Mouse (Mus musculus): Measurements from ENCODE around the gene Ppp1r13l. TPM values are rescaled to one million over a fixed set of nuclear protein-coding genes. Genes with fewer than 3 reads are reported as not detected.

The Ppp1r13l gene
- polyA plus RNA-seq, 1 experiment from 2014 or later: 7.8 TPM

DNA sequence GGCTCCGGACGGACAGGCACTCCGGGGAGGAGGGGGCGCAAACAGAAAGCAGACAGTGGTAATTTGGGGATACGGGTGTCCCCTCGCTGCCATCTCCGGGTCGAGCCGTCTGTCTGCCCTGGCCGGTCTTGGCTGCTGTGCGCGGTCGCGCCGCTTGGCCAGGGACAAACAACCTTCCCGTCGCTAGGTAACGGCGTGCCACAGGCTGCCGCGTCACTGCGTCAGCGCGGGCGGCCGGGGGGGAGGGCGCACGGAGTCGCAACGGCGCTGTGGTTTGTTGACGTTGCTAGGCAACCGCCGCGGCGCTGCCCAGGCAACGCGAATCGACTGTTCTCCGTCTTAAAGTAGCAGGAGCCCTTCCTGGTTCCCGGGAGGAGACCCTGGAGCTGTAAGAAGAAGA lies 39.6 kb upstream of the Ppp1r13l start:
- Histone ChIP-seq H3K9ac (ENCODE audit: low read depth, low read length) (peak overlapping the region; percentile 56), H3K4me2 (replicated peaks; ENCODE audit: low read depth, low read length) (peak overlapping the region; percentile 65), H3K36me3 (ENCODE audit: control insufficient read depth, insufficient read depth, low read length) (no peaks in the 10 kb centered on the region), H3K27me3 (ENCODE audit: control insufficient read depth, insufficient read depth, low read length) (peaks cover 10% of the 10 kb centered on the region; the same call in 1 of the 2 replicates), H3K27ac (ENCODE audit: low read depth, low read length) (no peak overlapping the region), H3K4me1 (ENCODE audit: control insufficient read depth, insufficient read depth, low read length) (0 out of 2 replicates have a peak, but pooled peaks cover 4% of the 10 kb centered on the region), H3K4me3 (ENCODE audit: low read length) (peak overlapping the region; percentile 36), H3K9me3 (ENCODE audit: control insufficient read depth, low read length) (no peaks in the 10 kb centered on the region)
- under 1% methylated on average over 40 of the region's 41 CpGs for WGBS
- ATAC-seq (ENCODE audit: low FRiP score, low TSS enrichment): peak; percentile 94

DNA sequence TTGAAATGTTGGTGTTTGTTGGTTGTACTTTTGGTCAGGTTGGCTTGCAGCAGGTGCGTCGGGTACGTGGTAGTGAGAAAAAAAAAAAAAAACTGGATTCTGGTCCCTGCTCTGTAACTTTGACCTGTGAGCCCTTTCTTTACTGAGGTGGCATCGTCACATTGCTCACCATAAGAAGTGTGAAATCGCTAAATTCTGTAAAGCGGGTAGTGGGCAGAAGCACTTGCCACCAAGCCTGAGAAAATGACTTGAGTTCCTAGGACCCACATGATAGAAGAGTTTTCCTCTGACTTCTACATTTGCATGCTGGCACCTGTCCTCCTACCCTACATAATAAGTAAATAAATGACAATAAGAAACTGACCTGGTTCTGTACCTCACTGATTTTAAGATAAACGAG lies 38.9 kb upstream of the Ppp1r13l start:
- Histone ChIP-seq H3K27ac (ENCODE audit: low read depth, low read length) (no peak overlapping the region), H3K27me3 (ENCODE audit: control insufficient read depth, insufficient read depth, low read length) (peaks cover 10% of the 10 kb centered on the region; the same call in 1 of the 2 replicates), H3K9ac (ENCODE audit: low read depth, low read length) (peak overlapping the region; percentile 40; the same call in 1 of the 2 replicates), H3K36me3 (ENCODE audit: control insufficient read depth, insufficient read depth, low read length) (no peaks in the 10 kb centered on the region), H3K4me3 (ENCODE audit: low read length) (peak overlapping the region; percentile 36; the same call in 1 of the 2 replicates), H3K4me2 (replicated peaks; ENCODE audit: low read depth, low read length) (peak overlapping the region; percentile 65), H3K4me1 (ENCODE audit: control insufficient read depth, insufficient read depth, low read length) (0 out of 2 replicates have a peak, but pooled peaks cover 4% of the 10 kb centered on the region), H3K9me3 (ENCODE audit: control insufficient read depth, low read length) (no peaks in the 10 kb centered on the region)
- 39% methylated on average over 7 of the region's 7 CpGs for WGBS
- ATAC-seq (ENCODE audit: low FRiP score, low TSS enrichment): no peak

DNA sequence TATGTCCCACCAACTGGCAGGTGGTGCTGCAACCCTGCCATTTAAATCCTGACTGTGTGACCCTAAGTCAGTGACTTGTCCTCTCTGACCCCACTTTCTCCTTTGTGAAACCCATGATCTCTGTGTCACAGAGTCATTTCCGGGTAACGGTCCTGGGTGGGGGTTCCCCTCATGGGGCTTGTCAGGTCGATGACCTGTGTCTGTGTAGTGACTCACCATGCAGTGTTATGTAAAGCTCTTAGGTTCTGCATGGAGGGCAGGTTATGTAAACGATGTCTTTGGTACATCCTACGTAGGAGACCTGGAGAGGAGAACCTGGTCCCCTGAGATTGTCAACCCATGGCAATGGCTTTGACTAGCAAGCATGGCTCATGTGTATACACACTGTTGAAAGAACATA lies 38.1 kb upstream of the Ppp1r13l start:
- no peak for ATAC-seq (ENCODE audit: low FRiP score, low TSS enrichment)
- Histone ChIP-seq H3K27ac (ENCODE audit: low read depth, low read length) (no peak overlapping the region), H3K4me1 (ENCODE audit: control insufficient read depth, insufficient read depth, low read length) (peaks cover 8% of the 10 kb centered on the region; the same call in 1 of the 2 replicates), H3K9me3 (ENCODE audit: control insufficient read depth, low read length) (no peaks in the 10 kb centered on the region), H3K4me2 (replicated peaks; ENCODE audit: low read depth, low read length) (no peak overlapping the region), H3K27me3 (ENCODE audit: control insufficient read depth, insufficient read depth, low read length) (peaks cover 10% of the 10 kb centered on the region; the same call in 1 of the 2 replicates), H3K4me3 (ENCODE audit: low read length) (no peak overlapping the region), H3K9ac (ENCODE audit: low read depth, low read length) (no peak overlapping the region), H3K36me3 (ENCODE audit: control insufficient read depth, insufficient read depth, low read length) (no peaks in the 10 kb centered on the region)
- WGBS: 40% methylated on average over 5 of the region's 5 CpGs

DNA sequence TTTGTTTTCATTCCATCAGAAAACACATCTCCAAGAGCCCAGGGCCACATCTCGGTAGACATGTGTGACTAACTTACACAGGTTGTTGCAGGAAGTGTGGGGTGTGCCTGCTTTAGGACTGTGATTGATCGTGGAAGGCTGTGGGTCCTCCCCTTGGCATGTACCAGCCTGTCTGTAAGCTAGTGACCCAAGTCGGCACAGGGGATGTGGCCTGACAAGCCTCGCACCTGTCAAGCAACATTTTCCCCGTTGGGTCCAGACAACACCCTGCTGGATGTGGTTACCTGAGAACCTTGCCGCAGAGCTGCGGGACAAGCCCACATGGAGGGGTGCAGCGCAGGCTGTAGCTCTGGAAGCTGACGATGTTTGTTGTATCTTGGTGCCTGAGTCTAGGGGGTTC lies 37.1 kb upstream of the Ppp1r13l start:
- no peak overlapping the region for H3K27ac ChIP-seq (ENCODE audit: low read depth, low read length)
- no peak overlapping the region for H3K9ac ChIP-seq (ENCODE audit: low read depth, low read length)
- ATAC-seq (ENCODE audit: low FRiP score, low TSS enrichment): no peak
- peaks cover 15% of the 10 kb centered on the region for H3K4me1 ChIP-seq (ENCODE audit: control insufficient read depth, insufficient read depth, low read length)
- no peak overlapping the region for H3K4me2 ChIP-seq (replicated peaks; ENCODE audit: low read depth, low read length)
- peaks cover 10% of the 10 kb centered on the region; the same call in 1 of the 2 replicates for H3K27me3 ChIP-seq (ENCODE audit: control insufficient read depth, insufficient read depth, low read length)
- 42% methylated on average over 9 of the region's 9 CpGs for WGBS
- H3K36me3 ChIP-seq (ENCODE audit: control insufficient read depth, insufficient read depth, low read length): no peaks in the 10 kb centered on the region
- no peak overlapping the region for H3K4me3 ChIP-seq (ENCODE audit: low read length)
- no peaks in the 10 kb centered on the region for H3K9me3 ChIP-seq (ENCODE audit: control insufficient read depth, low read length)

DNA sequence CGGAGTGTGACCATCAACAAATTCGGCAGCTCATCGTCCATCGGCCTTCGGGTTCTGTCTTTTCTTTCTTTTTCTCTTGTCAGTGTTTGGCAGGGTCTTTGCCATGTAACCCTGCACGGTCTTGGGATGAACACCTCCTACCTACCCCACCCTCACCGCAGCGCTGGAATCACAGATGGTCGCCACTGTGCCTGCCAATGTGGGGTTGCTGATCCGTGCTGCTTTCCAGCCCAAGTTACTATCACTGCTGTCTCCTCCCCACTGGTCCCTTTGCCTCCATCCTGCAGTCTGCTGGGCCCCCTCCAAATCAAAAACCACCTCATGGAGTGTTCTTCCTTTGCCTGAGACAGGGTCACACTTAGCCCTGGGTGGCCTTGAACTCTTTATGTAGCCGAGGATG lies 35.3 kb upstream of the Ppp1r13l start:
- no peak overlapping the region for H3K4me3 ChIP-seq (ENCODE audit: low read length)
- H3K9ac ChIP-seq (ENCODE audit: low read depth, low read length): no peak overlapping the region
- no peak overlapping the region for H3K27ac ChIP-seq (ENCODE audit: low read depth, low read length)
- WGBS: 90% methylated on average over 11 of the region's 11 CpGs
- H3K27me3 ChIP-seq (ENCODE audit: control insufficient read depth, insufficient read depth, low read length): peaks cover 3% of the 10 kb centered on the region; the same call in 1 of the 2 replicates
- peaks cover 17% of the 10 kb centered on the region for H3K4me1 ChIP-seq (ENCODE audit: control insufficient read depth, insufficient read depth, low read length)
- no peaks in the 10 kb centered on the region for H3K36me3 ChIP-seq (ENCODE audit: control insufficient read depth, insufficient read depth, low read length)
- ATAC-seq (ENCODE audit: low FRiP score, low TSS enrichment): no peak
- H3K9me3 ChIP-seq (ENCODE audit: control insufficient read depth, low read length): no peaks in the 10 kb centered on the region
- H3K4me2 ChIP-seq (replicated peaks; ENCODE audit: low read depth, low read length): no peak overlapping the region

DNA sequence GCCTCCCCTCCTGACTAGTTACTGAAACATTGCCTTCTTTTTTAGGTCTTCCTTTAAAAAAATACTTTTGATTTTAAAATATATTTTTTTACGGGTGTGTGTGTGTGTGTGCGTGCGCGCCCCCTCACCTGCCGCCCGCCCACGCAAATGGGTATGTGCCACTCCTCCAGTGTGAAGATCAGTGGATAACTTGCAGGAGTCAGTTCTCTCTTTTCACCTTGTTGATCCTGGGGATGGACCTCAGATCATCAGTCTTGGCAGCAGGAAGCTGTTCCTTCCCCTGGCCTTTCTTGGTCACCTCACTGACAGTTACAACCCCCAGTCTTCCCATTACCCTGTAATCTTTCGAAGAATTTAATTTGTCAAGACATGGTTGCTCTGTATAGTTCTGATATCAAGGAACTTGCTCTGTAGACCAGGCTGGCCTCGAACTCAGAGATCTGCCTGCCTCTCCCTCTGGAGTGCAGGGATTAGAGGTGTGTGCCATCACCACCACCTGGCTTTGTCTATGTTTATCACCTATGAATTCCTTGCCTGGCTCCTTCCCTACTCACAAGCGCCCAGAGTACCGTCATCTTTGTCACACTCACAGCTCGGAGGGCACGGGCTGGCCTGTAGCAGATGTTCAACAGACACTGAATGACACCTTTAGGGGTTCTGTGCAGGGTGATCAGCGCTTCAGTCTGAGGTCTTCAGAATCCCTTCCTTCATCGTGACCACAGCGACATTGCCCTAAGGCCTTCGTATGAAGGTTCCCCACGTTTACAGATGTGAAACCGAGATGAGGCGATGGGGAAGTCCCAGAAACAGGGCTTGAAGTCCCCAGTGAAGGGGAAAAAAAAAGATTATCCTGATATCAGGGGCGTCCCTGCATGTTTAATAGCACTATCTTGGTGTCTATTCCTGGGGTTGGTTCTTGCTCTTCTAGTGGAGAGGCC lies 34.0 kb upstream of the Ppp1r13l start:
- no peak for ATAC-seq (ENCODE audit: low FRiP score, low TSS enrichment)
- Histone ChIP-seq H3K4me3 (ENCODE audit: low read length) (no peak overlapping the region), H3K27ac (ENCODE audit: low read depth, low read length) (no peak overlapping the region; the same call in 1 of the 2 replicates), H3K9me3 (ENCODE audit: control insufficient read depth, low read length) (no peaks in the 10 kb centered on the region), H3K36me3 (ENCODE audit: control insufficient read depth, insufficient read depth, low read length) (no peaks in the 10 kb centered on the region), H3K4me2 (replicated peaks; ENCODE audit: low read depth, low read length) (peak overlapping the region; percentile 73; the same call in 1 of the 2 replicates), H3K27me3 (ENCODE audit: control insufficient read depth, insufficient read depth, low read length) (peaks cover 3% of the 10 kb centered on the region; the same call in 1 of the 2 replicates), H3K9ac (ENCODE audit: low read depth, low read length) (no peak overlapping the region), H3K4me1 (ENCODE audit: control insufficient read depth, insufficient read depth, low read length) (peaks cover 14% of the 10 kb centered on the region)
- 74% methylated on average over 21 of the region's 21 CpGs for WGBS

DNA sequence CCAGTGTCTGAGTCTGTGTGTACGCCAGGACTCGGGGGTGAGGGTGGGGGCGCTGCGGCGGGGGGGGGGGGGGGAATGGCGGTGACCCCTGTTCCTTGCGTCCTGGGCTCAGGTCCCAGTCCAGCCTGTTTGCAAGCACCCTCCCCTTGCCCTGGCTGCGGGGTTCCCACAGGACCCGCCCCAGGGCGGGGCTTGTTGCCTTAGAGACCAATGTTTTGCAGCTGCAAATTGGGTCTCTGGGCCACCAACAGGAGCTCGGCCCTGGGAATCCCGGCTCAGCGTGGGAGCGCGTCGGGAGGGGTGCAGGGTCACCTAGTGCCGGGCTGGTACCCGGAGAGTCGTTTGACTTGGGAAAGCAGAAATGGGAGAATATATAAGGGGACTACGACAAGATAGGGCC lies 33.2 kb upstream of the Ppp1r13l start:
- peak; percentile 71 for ATAC-seq (ENCODE audit: low FRiP score, low TSS enrichment)
- H3K27ac ChIP-seq (ENCODE audit: low read depth, low read length): peak overlapping the region; percentile 81
- H3K4me2 ChIP-seq (replicated peaks; ENCODE audit: low read depth, low read length): peak overlapping the region; percentile 73
- peaks cover 14% of the 10 kb centered on the region for H3K4me1 ChIP-seq (ENCODE audit: control insufficient read depth, insufficient read depth, low read length)
- H3K4me3 ChIP-seq (ENCODE audit: low read length): peak overlapping the region; percentile 37
- peak overlapping the region; percentile 47 for H3K9ac ChIP-seq (ENCODE audit: low read depth, low read length)
- H3K9me3 ChIP-seq (ENCODE audit: control insufficient read depth, low read length): no peaks in the 10 kb centered on the region
- H3K27me3 ChIP-seq (ENCODE audit: control insufficient read depth, insufficient read depth, low read length): peaks cover 3% of the 10 kb centered on the region; the same call in 1 of the 2 replicates
- no peaks in the 10 kb centered on the region for H3K36me3 ChIP-seq (ENCODE audit: control insufficient read depth, insufficient read depth, low read length)
- 1% methylated on average over 20 of the region's 20 CpGs for WGBS

DNA sequence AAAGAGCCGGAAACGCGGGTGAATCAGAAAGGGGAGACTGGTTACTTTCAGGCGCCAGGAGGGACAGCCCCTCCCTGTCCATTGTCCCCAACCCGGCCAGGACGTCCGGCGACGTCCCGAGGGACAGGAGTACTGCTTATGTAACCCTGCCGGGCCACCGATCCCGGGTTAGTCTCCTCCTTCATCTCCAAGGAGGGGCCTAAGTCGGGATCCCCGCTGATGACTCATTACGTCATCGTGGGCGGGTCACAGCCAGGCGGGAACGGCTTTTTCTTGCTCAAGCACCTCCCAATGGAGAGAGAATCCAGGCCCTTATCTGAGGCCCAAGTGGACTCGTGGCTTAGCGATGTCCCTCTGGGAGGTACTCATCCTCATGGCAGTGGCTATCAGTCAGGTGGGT lies 32.4 kb upstream of the Ppp1r13l start:
- no peaks in the 10 kb centered on the region for H3K9me3 ChIP-seq (ENCODE audit: control insufficient read depth, low read length)
- H3K27ac ChIP-seq (ENCODE audit: low read depth, low read length): peak overlapping the region; percentile 81; the same call in 1 of the 2 replicates
- H3K36me3 ChIP-seq (ENCODE audit: control insufficient read depth, insufficient read depth, low read length): no peaks in the 10 kb centered on the region
- peak overlapping the region; percentile 37 for H3K4me3 ChIP-seq (ENCODE audit: low read length)
- H3K9ac ChIP-seq (ENCODE audit: low read depth, low read length): peak overlapping the region; percentile 28
- peak; percentile 77 for ATAC-seq (ENCODE audit: low FRiP score, low TSS enrichment)
- peaks cover 3% of the 10 kb centered on the region; the same call in 1 of the 2 replicates for H3K27me3 ChIP-seq (ENCODE audit: control insufficient read depth, insufficient read depth, low read length)
- under 1% methylated on average over 22 of the region's 22 CpGs for WGBS
- H3K4me1 ChIP-seq (ENCODE audit: control insufficient read depth, insufficient read depth, low read length): peaks cover 14% of the 10 kb centered on the region
- peak overlapping the region; percentile 73 for H3K4me2 ChIP-seq (replicated peaks; ENCODE audit: low read depth, low read length)

DNA sequence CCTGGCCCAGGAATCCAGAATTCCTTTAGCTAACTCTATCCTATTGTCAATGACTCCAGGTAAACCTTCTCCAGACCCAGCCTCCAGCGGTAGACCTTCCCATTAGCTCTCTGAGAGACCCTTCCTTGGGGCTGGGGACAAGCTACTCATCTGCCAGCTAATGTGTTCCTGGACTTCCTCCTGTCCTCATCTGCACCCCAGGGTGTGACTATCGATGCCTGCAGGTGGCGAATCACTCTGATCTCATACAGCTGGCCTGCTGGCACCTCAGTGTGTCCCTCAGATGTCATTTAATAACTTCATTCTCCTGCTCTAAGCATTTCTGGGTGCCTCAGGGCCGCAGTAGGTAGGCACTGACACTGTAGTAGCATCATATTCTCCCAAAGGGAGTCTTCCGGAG lies 31.8 kb upstream of the Ppp1r13l start:
- 0 out of 2 replicates have a peak overlapping the region, but pooled peaks have one; percentile 0 for H3K27ac ChIP-seq (ENCODE audit: low read depth, low read length)
- no peaks in the 10 kb centered on the region for H3K9me3 ChIP-seq (ENCODE audit: control insufficient read depth, low read length)
- H3K4me3 ChIP-seq (ENCODE audit: low read length): no peak overlapping the region
- ATAC-seq (ENCODE audit: low FRiP score, low TSS enrichment): no peak
- no peaks in the 10 kb centered on the region for H3K36me3 ChIP-seq (ENCODE audit: control insufficient read depth, insufficient read depth, low read length)
- peaks cover 16% of the 10 kb centered on the region for H3K4me1 ChIP-seq (ENCODE audit: control insufficient read depth, insufficient read depth, low read length)
- H3K4me2 ChIP-seq (replicated peaks; ENCODE audit: low read depth, low read length): no peak overlapping the region
- H3K27me3 ChIP-seq (ENCODE audit: control insufficient read depth, insufficient read depth, low read length): no peaks in the 10 kb centered on the region
- 77% methylated on average over 5 of the region's 5 CpGs for WGBS
- no peak overlapping the region for H3K9ac ChIP-seq (ENCODE audit: low read depth, low read length)

Data from kidney, embryonic 14.5 days (tissue).